Mouse (Mus musculus) adrenal gland, adult 18-20 months (tissue): ENCODE data around the gene Kremen1. TPM values are rescaled to one million over a fixed set of nuclear protein-coding genes. Genes with fewer than 3 reads are reported as not detected.

Experiments used
- total RNA-seq, 2 experiments: library from RNA; stranded (reverse); gene quantifications; 1 replicate in 1 of 2; 2 replicates in 1 of 2; pipeline ENCODE4 v1.2.3; 2021

Kremen1 gene
- total RNA-seq, 2 experiments from 2014 or later: 17.2 to 19.1 TPM

Other genes starting within 250 kb of the Kremen1 start
- under 1 TPM in 1 of 2 experiments, not detected in 1; 0.46 TPM for gene Rasl10a, start 203.4 kb downstream of the Kremen1 start, total RNA-seq
- gene Gas2l1, start 196.2 kb downstream of the Kremen1 start, total RNA-seq: 10 to 100 TPM; 45.2 to 49.9 TPM
- 10 to 100 TPM; 16.3 to 19.5 TPM for gene Rhbdd3, start 162.6 kb downstream of the Kremen1 start, total RNA-seq
- 100 to 1,000 TPM; 211 to 300 TPM for gene Ewsr1, start 162.3 kb downstream of the Kremen1 start, total RNA-seq
- 1 to 10 TPM; 2.2 to 3.4 TPM for gene Emid1, start 109.3 kb downstream of the Kremen1 start, total RNA-seq
- gene Znrf3, start 183.3 kb upstream of the Kremen1 start, total RNA-seq: 10 to 100 TPM; 18.3 to 22.5 TPM